Mouse (Mus musculus) brown adipose tissue, adult 24 weeks (tissue): ENCODE measurements around the gene Syt9. TPM values are rescaled to one million over a fixed set of nuclear protein-coding genes. Genes with fewer than 3 reads are reported as not detected.

Source experiments
- polyA plus RNA-seq: library from polyadenylated mRNA; stranded (reverse); fragments of >200 nt; gene quantifications from 2 replicates; pipeline ENCODE4 v1.2.4, GENCODE M21; 2012; ENCODE audit not compliant: missing spikeins, insufficient read depth, insufficient read length

Syt9 gene
- polyA plus RNA-seq, 1 experiment = not detected

Other genes with a start within 250 kb of the Syt9 start
- gene Olfr715, start 239.6 kb upstream of the Syt9 start, polyA plus RNA-seq = not detected in 2 replicates
- gene Olfr716, start 232.4 kb upstream of the Syt9 start, polyA plus RNA-seq = not detected in 2 replicates
- gene Nlrp14, start 203.7 kb upstream of the Syt9 start, polyA plus RNA-seq = not detected in 2 replicates
- gene Rbmxl2, start 161.3 kb upstream of the Syt9 start, polyA plus RNA-seq = not detected in 2 replicates
- gene Olfml1, start 196.7 kb downstream of the Syt9 start, polyA plus RNA-seq = 4.7 and 7.1 TPM in 2 replicates
- gene Ppfibp2, start 224.5 kb downstream of the Syt9 start, polyA plus RNA-seq = 1.7 TPM in 2 replicates